Mouse (Mus musculus) lung, adult 18-20 months (tissue): Measurements from ENCODE around the gene 4933427I04Rik.

Experiments
- DNase-seq, 2 experiments: peaks; one replicate each; pipeline ENCODE4 v3.0.0; 2022; ENCODE audit warnings: mixed read lengths in 2 of 2

Gene 4933427I04Rik

GRCm38 (mm10) chr4:123859379-123859778 lies at the start of gene 4933427I04Rik:
4933427I04Rik (plus strand) TSS chr4:123859679.
- DNase-seq, result no peak

GRCm38 (mm10) chr4:123810475-123811295 lies 48.8 kb upstream of the 4933427I04Rik start:
- no peak for DNase-seq

GRCm38 (mm10) chr4:123812525-123812924 lies 47.0 kb upstream of the 4933427I04Rik start:
- no peak for DNase-seq

- DNase-seq, result no peak
These were observed 45.4 kb upstream of the 4933427I04Rik start for GRCm38 (mm10) chr4:123814030-123814501.

GRCm38 (mm10) chr4:123819093-123819610 lies 40.3 kb upstream of the 4933427I04Rik start:
- DNase-seq, result peak; percentile 14 to 17

GRCm38 (mm10) chr4:123842126-123842525 lies 17.4 kb upstream of the 4933427I04Rik start:
- DNase-seq, result no peak

GRCm38 (mm10) chr4:123856888-123857287 lies 2.6 kb upstream of the 4933427I04Rik start:
- DNase-seq, result no peak

GRCm38 (mm10) chr4:123858090-123858489 lies 1.4 kb upstream of the 4933427I04Rik start:
- no peak for DNase-seq

GRCm38 (mm10) chr4:123859803-123860202 lies 324 bp downstream of the 4933427I04Rik start:
- no peak for DNase-seq

- DNase-seq, result no peak
These were observed 1.1 kb downstream of the 4933427I04Rik start for GRCm38 (mm10) chr4:123860621-123861020.

- peak; percentile 86 to 89 for DNase-seq
These were observed 34.2 kb downstream of the 4933427I04Rik start for GRCm38 (mm10) chr4:123893726-123894125.

- DNase-seq, result peak in 1 of 2 experiments; percentile 42
These were observed 34.8 kb downstream of the 4933427I04Rik start for GRCm38 (mm10) chr4:123894295-123894694.

- peak; percentile 16 to 38 for DNase-seq
These were observed 39.2 kb downstream of the 4933427I04Rik start for GRCm38 (mm10) chr4:123898696-123899095.

- no peak for DNase-seq
These were observed 44.0 kb downstream of the 4933427I04Rik start for GRCm38 (mm10) chr4:123903432-123903831.

GRCm38 (mm10) chr4:123904333-123905125 lies 45.0 kb downstream of the 4933427I04Rik start, which contains the start of gene Mycbp:
Mycbp (plus strand) TSS chr4:123904832.
- peak; percentile 98 to 99 for DNase-seq

GRCm38 (mm10) chr4:123905126-123905668 lies 45.7 kb downstream of the 4933427I04Rik start:
- DNase-seq, result no peak

- no peak for DNase-seq
These were observed 52.0 kb downstream of the 4933427I04Rik start for GRCm38 (mm10) chr4:123911503-123911902.

- no peak for DNase-seq
These were observed 53.0 kb downstream of the 4933427I04Rik start for GRCm38 (mm10) chr4:123912431-123912830.
